Mouse (Mus musculus) MEL (cell line): Measurements from ENCODE around the gene Aifm2. TPM values are rescaled to one million over a fixed set of nuclear protein-coding genes. Genes with fewer than 3 reads are reported as not detected.
A peak's percentile ranks its signal among the peaks of the same experiment; 100 is the strongest.

Experiments used
- DNase-seq: peaks from one replicate; pipeline ENCODE4 v3.0.0; 2011; ENCODE audit warnings: low read depth, low spot score
- H3K27ac ChIP-seq: 2 replicates; pipeline ENCODE4 v1.5.1; 2012; ENCODE audit warnings: low read depth, mild to moderate bottlenecking, control low read depth, low read length, moderate library complexity; ENCODE audit not compliant: control insufficient read depth
- H3K27me3 ChIP-seq, 2 experiments: fragments of 150-350 bp in 1 of 2; sonication (generic) in 1 of 2; 2 replicates each; pipeline ENCODE4 v1.6.1; 2012; ENCODE audit warnings: low read length in 2 of 2, mild to moderate bottlenecking in 2 of 2, improper control_type of control experiment in 1 of 2, moderate library complexity in 1 of 2; ENCODE audit not compliant: insufficient read depth in 2 of 2, control insufficient read depth in 1 of 2
- H3K36me3 ChIP-seq, 2 experiments: 2 replicates each; pipeline ENCODE4 v1.6.1; 2012 to 2014; ENCODE audit warnings: low read length in 2 of 2, improper control_type of control experiment in 1 of 2, inconsistent platforms in 1 of 2, mild to moderate bottlenecking in 1 of 2; ENCODE audit not compliant: insufficient read depth in 2 of 2, control insufficient read depth in 1 of 2
- H3K4me1 ChIP-seq, 2 experiments: fragments of 150-350 bp in 1 of 2; sonication (generic) in 1 of 2; 2 replicates each; pipeline ENCODE4 v1.6.1; 2012; ENCODE audit warnings: low read length in 2 of 2, improper control_type of control experiment in 1 of 2, mild to moderate bottlenecking in 1 of 2; ENCODE audit not compliant: insufficient read depth in 2 of 2, control insufficient read depth in 1 of 2
- H3K4me3 ChIP-seq, 2 experiments: fragments of 150-350 bp in 1 of 2; sonication (generic) in 1 of 2; 2 replicates each; pipeline ENCODE4 v1.5.1; 2012; ENCODE audit warnings: low read depth in 2 of 2, low read length in 2 of 2, mild to moderate bottlenecking in 2 of 2, moderate library complexity in 2 of 2, control low read depth in 1 of 2, improper control_type of control experiment in 1 of 2; ENCODE audit not compliant: control insufficient read depth in 1 of 2, insufficient read depth in 1 of 2
- H3K79me2 ChIP-seq: 2 replicates; pipeline ENCODE4 v1.6.1; 2012; ENCODE audit warnings: mild to moderate bottlenecking, low read length, moderate library complexity; ENCODE audit not compliant: control insufficient read depth, poor library complexity, insufficient read depth
- H3K9ac ChIP-seq: 2 replicates; pipeline ENCODE4 v1.6.1; 2012; ENCODE audit warnings: low read depth, mild to moderate bottlenecking, control low read depth, low read length, moderate library complexity; ENCODE audit not compliant: control insufficient read depth, poor library complexity, severe bottlenecking
- H3K9me3 ChIP-seq: fragments of 150-350 bp; sonication (generic); replicated peaks from 2 replicates; pipeline ENCODE4 v1.6.1; 2012; ENCODE audit warnings: mild to moderate bottlenecking, low read length, improper control_type of control experiment, moderate library complexity; ENCODE audit not compliant: insufficient read depth
- BHLHE40 ChIP-seq: IDR thresholded peaks from 2 replicates; pipeline ENCODE4 v1.6.1; 2012; ENCODE audit warnings: low read depth, mild to moderate bottlenecking, inconsistent platforms, low read length, improper control_type of control experiment, borderline replicate concordance
- CHD2 ChIP-seq: IDR thresholded peaks from 2 replicates; pipeline ENCODE4 v1.6.1; 2011; ENCODE audit warnings: low read length, improper control_type of control experiment
- CTCF ChIP-seq, 3 experiments: IDR thresholded peaks in 2 of 3; conservative IDR thresholded peaks in 1 of 3; 2 replicates each; pipeline ENCODE4 v1.5.1; 2011 to 2012; ENCODE audit warnings: low read length in 3 of 3, low read depth in 2 of 3, mild to moderate bottlenecking in 2 of 3, improper control_type of control experiment in 1 of 3, inconsistent platforms in 1 of 3, mixed read lengths in 1 of 3, moderate library complexity in 1 of 3; ENCODE audit not compliant: control insufficient read depth in 1 of 3, insufficient read depth in 1 of 3, poor library complexity in 1 of 3, severe bottlenecking in 1 of 3
- E2F4 ChIP-seq: IDR thresholded peaks from 2 replicates; pipeline ENCODE4 v1.6.1; 2011; ENCODE audit warnings: low read depth, low read length, improper control_type of control experiment, borderline replicate concordance
- ELF1 ChIP-seq: IDR thresholded peaks from 2 replicates; pipeline ENCODE4 v1.6.1; 2014; ENCODE audit warnings: low read depth, mild to moderate bottlenecking, inconsistent platforms, low read length, improper control_type of control experiment, moderate library complexity
- EP300 ChIP-seq, 2 experiments: IDR thresholded peaks; 2 replicates each; pipeline ENCODE4 v1.6.1; 2011; ENCODE audit warnings: improper control_type of control experiment in 2 of 2, low read length in 2 of 2, low read depth in 1 of 2, mild to moderate bottlenecking in 1 of 2
- GATA1 ChIP-seq: IDR thresholded peaks from 2 replicates; pipeline ENCODE4 v1.6.1; 2011; ENCODE audit warnings: low read depth, low read length, improper control_type of control experiment
- KAT2A ChIP-seq: conservative IDR thresholded peaks from 2 replicates; pipeline ENCODE4 v1.6.1; 2012; ENCODE audit warnings: low read depth, low read length, improper control_type of control experiment, inconsistent platforms
- MAX ChIP-seq: IDR thresholded peaks from 2 replicates; pipeline ENCODE4 v1.6.1; 2011; ENCODE audit warnings: low read length, improper control_type of control experiment
- MEF2A ChIP-seq: IDR thresholded peaks from 2 replicates; pipeline ENCODE4 v1.6.1; 2014; ENCODE audit warnings: low read depth, mild to moderate bottlenecking, inconsistent platforms, low read length, improper control_type of control experiment; ENCODE audit not compliant: poor library complexity, insufficient replicate concordance, severe bottlenecking; ENCODE audit errors: extremely low read depth
- MXI1 ChIP-seq: IDR thresholded peaks from 2 replicates; pipeline ENCODE4 v1.6.1; 2011; ENCODE audit warnings: mild to moderate bottlenecking, low read depth, low read length, improper control_type of control experiment
- MYB ChIP-seq: IDR thresholded peaks from 2 replicates; pipeline ENCODE4 v1.6.1; 2011; ENCODE audit warnings: mild to moderate bottlenecking, low read depth, low read length, improper control_type of control experiment
- POLR2AphosphoS2 ChIP-seq: IDR thresholded peaks from 2 replicates; pipeline ENCODE4 v1.6.1; 2011; ENCODE audit warnings: low read length, improper control_type of control experiment
- POLR2AphosphoS5 ChIP-seq: IDR thresholded peaks from 2 replicates; pipeline ENCODE4 v1.6.1; 2012; ENCODE audit warnings: low read depth, borderline replicate concordance, mild to moderate bottlenecking, inconsistent platforms, low read length, moderate library complexity, mixed read lengths
- RAD21 ChIP-seq: IDR thresholded peaks from 2 replicates; pipeline ENCODE4 v1.6.1; 2011; ENCODE audit warnings: mild to moderate bottlenecking, low read depth, low read length, improper control_type of control experiment
- SIN3A ChIP-seq: IDR thresholded peaks from 2 replicates; pipeline ENCODE4 v1.6.1; 2012; ENCODE audit warnings: low read length, improper control_type of control experiment, inconsistent platforms
- SMC3 ChIP-seq: IDR thresholded peaks from 2 replicates; pipeline ENCODE4 v1.6.1; 2011; ENCODE audit warnings: low read depth, low read length, improper control_type of control experiment
- TAL1 ChIP-seq: IDR thresholded peaks from 2 replicates; pipeline ENCODE4 v1.6.1; 2012; ENCODE audit warnings: mild to moderate bottlenecking, inconsistent platforms, low read length, moderate library complexity, mixed read lengths
- TBP ChIP-seq: IDR thresholded peaks from 2 replicates; pipeline ENCODE4 v1.8.0; 2011; ENCODE audit warnings: low read depth, low read length, improper control_type of control experiment
- TCF12 ChIP-seq: IDR thresholded peaks from 2 replicates; pipeline ENCODE4 v1.6.1; 2014; ENCODE audit warnings: low read depth, mild to moderate bottlenecking, inconsistent platforms, low read length, improper control_type of control experiment, moderate library complexity
- UBTF ChIP-seq: IDR thresholded peaks from 2 replicates; pipeline ENCODE4 v1.6.1; 2012; ENCODE audit warnings: low read depth, mild to moderate bottlenecking, inconsistent platforms, low read length, improper control_type of control experiment, moderate library complexity, borderline replicate concordance; ENCODE audit not compliant: insufficient read depth
- USF2 ChIP-seq, 2 experiments: IDR thresholded peaks; 2 replicates each; pipeline ENCODE4 v1.6.1; 2011 to 2012; ENCODE audit warnings: improper control_type of control experiment in 2 of 2, low read length in 2 of 2, borderline replicate concordance in 1 of 2, inconsistent platforms in 1 of 2, low read depth in 1 of 2, mild to moderate bottlenecking in 1 of 2; ENCODE audit not compliant: insufficient read depth in 1 of 2
- ZC3H11A ChIP-seq: IDR thresholded peaks from 2 replicates; pipeline ENCODE4 v1.6.1; 2012; ENCODE audit warnings: low read depth, mild to moderate bottlenecking, inconsistent platforms, low read length, improper control_type of control experiment
- ZMIZ1 ChIP-seq: IDR thresholded peaks from 2 replicates; pipeline ENCODE4 v1.6.1; 2012; ENCODE audit warnings: low read depth, mild to moderate bottlenecking, inconsistent platforms, low read length, improper control_type of control experiment, moderate library complexity
- ZNF384 ChIP-seq: IDR thresholded peaks from 2 replicates; pipeline ENCODE4 v1.6.1; 2012; ENCODE audit warnings: low read depth, mild to moderate bottlenecking, inconsistent platforms, low read length, improper control_type of control experiment
- polyA plus RNA-seq, 2 experiments: library from polyadenylated mRNA; stranded (reverse) in 1 of 2; unstranded in 1 of 2; fragments of >175 nt in 1 of 2; fragments of >200 nt in 1 of 2; gene quantifications; 2 replicates each; pipeline versions ENCODE4 v1.2.1 to v1.2.4; 2012; ENCODE audit warnings: low replicate concordance in 2 of 2, low read depth in 1 of 2; ENCODE audit not compliant: insufficient read length in 2 of 2, insufficient read depth in 1 of 2, missing spikeins in 1 of 2
- total RNA-seq: library from RNA; depleted of rRNA; stranded (reverse); fragments of 300-350 nt; gene quantifications from 2 replicates; pipeline ENCODE4 v1.2.3, GENCODE M21; 2012

Aifm2 gene
- total and polyA plus RNA-seq, 3 experiments = 13.4 to 17.7 TPM; not detected in 1

GRCm38 (mm10) chr10:61714146-61714545 lies 917 bp upstream of the Aifm2 start (continued):
- TF ChIP-seq UBTF = no peak
- TF ChIP-seq CHD2 = no peak
- no peak for TF ChIP-seq ZNF384
- no peak for TF ChIP-seq POLR2AphosphoS2
- TF ChIP-seq GATA1 = peak; percentile 74
- no peak for TF ChIP-seq SMC3
- TF ChIP-seq TAL1 = peak; percentile 74
- no peak for TF ChIP-seq ZC3H11A
- TF ChIP-seq POLR2AphosphoS5 = no peak
- TF ChIP-seq SIN3A = no peak
- TF ChIP-seq MEF2A = no peak

GRCm38 (mm10) chr10:61715462-61715837 lies 387 bp downstream of the Aifm2 start:
- no peak overlapping the region for H3K27ac ChIP-seq
- H3K4me3 ChIP-seq = peak overlapping the region; percentile 70 to 100
- peaks cover 1 to 11% of the 10 kb centered on the region in 2 experiments for H3K4me1 ChIP-seq
- no peaks in the 10 kb centered on the region for H3K27me3 ChIP-seq
- no peaks in the 10 kb centered on the region for H3K9me3 ChIP-seq
- TF ChIP-seq ZNF384 (no peak), EP300 (IDR thresholded peaks at IDR 0.05; ENCODE audit: low read depth in 1 of 2, low read length in 2 of 2) (no peak), KAT2A (no peak), TBP (no peak), ZMIZ1 (no peak), MXI1 (no peak), MYB (no peak), POLR2AphosphoS5 (no peak)
- H3K9ac ChIP-seq = peak overlapping the region; percentile 61
- DNase-seq = no peak
- H3K79me2 ChIP-seq = no peaks in the 10 kb centered on the region; the same call in 1 of the 2 replicates
- no peaks in the 10 kb centered on the region for H3K36me3 ChIP-seq

DNA sequence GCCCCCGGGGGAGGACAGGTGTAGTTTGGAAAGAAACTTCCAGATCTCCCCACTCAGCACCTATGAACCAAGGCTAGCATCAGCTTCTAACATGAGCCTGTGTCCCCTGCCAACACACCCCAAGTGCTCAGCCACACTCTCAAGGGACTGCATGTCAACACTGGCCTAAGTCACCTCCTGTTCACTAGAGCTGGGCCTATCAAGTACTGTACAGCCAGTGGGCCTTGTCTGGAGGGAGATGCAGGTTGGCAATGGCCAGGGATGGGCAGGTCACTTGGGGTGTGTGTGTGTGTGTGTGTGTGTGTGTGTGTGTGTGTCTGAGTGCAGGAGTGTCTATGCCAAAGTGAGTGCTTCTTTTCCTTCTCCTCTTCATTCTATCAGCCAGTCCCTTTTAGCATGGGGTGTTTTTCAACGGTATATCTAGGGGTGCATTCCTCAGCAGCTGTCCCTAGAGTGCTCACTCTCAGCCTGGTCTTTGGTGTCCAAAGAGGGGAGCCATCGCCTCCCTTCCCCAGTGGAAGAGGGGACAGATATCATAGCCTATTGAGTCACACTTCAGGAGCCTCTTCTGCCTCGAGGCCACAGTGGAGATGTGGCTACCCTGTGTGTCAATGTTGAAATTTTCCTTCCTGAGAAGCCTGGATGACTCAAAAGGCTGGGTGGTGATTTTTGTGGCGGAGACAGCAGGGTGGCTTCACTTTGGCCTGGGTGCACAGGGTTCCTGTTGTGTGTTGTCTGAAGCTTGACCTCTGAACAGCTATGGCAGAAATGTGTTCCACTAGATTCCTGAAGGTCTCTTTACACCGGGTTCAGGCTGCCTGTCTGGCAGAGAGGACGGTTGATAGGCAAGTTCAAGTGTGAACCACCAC lies 1.2 kb downstream of the Aifm2 start:
- peaks cover 1 to 11% of the 10 kb centered on the region in 2 experiments for H3K4me1 ChIP-seq
- H3K27me3 ChIP-seq = no peaks in the 10 kb centered on the region
- DNase-seq = no peak
- no peaks in the 10 kb centered on the region for H3K36me3 ChIP-seq
- peak overlapping the region; percentile 61 for H3K9ac ChIP-seq
- H3K79me2 ChIP-seq = no peaks in the 10 kb centered on the region; the same call in 1 of the 2 replicates
- H3K27ac ChIP-seq = no peak overlapping the region
- TF ChIP-seq BHLHE40 = no peak
- TF ChIP-seq ELF1 = no peak
- TF ChIP-seq MYB = no peak
- TF ChIP-seq ZMIZ1 = no peak
- no peak for TF ChIP-seq USF2 (IDR thresholded peaks at IDR 0.05; ENCODE audit: borderline replicate concordance in 1 of 2, insufficient read depth in 1 of 2, low read depth in 1 of 2, low read length in 2 of 2)
- TF ChIP-seq UBTF = no peak
- TF ChIP-seq RAD21 = no peak
- no peak for TF ChIP-seq TBP
- no peak for TF ChIP-seq MXI1
- no peak for TF ChIP-seq MAX
- TF ChIP-seq CHD2 = no peak
- TF ChIP-seq CTCF (IDR thresholded peaks at IDR 0.05 in 2 of 3, conservative IDR thresholded peaks at IDR 0.05 in 1 of 3; ENCODE audit: control insufficient read depth in 1 of 3, insufficient read depth in 1 of 3, low read depth in 2 of 3, low read length in 3 of 3, poor library complexity in 1 of 3, severe bottlenecking in 1 of 3) = no peak
- no peak for TF ChIP-seq POLR2AphosphoS5
- TF ChIP-seq POLR2AphosphoS2 = no peak
- TF ChIP-seq E2F4 = no peak
- no peak for TF ChIP-seq TCF12
- TF ChIP-seq EP300 (IDR thresholded peaks at IDR 0.05; ENCODE audit: low read depth in 1 of 2, low read length in 2 of 2) = no peak
- TF ChIP-seq SMC3 = no peak
- peak overlapping the region; percentile 70 to 100 for H3K4me3 ChIP-seq
- no peaks in the 10 kb centered on the region for H3K9me3 ChIP-seq
